Mouse (Mus musculus) liver, embryonic 14 days (tissue): ENCODE measurements around the gene Krtap5-4. TPM values are rescaled to one million over a fixed set of nuclear protein-coding genes. Genes with fewer than 3 reads are reported as not detected.

Experiments
- polyA plus RNA-seq: library from polyadenylated mRNA; depleted of rRNA; stranded (reverse); fragments of >200 nt; gene quantifications from 2 replicates; pipeline ENCODE4 v1.2.3, GENCODE M21; 2012; rRNA removed

The Krtap5-4 gene
- polyA plus RNA-seq = not detected in 2 replicates

GRCm38 (mm10) chr7:142303249-142303648 lies at the start of gene Krtap5-4:
TSS of gene Krtap5-4 (plus strand) at chr7:142303549.

DNA sequence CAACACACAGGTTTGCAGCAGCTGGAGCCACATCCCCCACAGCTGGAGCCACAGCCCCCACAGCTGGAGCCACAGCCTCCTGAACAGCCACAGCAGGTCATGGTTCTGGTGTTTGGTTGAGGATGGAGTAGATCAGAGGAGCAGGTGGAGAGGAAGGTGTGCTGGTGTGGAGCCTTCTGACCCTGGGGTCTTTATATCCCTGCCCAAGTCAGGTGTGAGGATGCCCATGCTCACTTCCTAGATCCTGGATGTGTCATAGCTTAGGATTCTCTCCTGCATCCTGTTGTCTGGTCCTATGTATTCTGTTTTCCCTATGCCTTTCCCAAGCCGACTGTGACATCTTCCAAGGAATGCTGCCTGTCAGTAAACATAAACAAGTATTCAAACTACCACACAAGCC lies 45.1 kb upstream of the Krtap5-4 start, which contains the start of gene Gm2431:
Gene Gm2431 (minus strand): TSS at position 101 of the 400 bp plus-strand sequence.

DNA sequence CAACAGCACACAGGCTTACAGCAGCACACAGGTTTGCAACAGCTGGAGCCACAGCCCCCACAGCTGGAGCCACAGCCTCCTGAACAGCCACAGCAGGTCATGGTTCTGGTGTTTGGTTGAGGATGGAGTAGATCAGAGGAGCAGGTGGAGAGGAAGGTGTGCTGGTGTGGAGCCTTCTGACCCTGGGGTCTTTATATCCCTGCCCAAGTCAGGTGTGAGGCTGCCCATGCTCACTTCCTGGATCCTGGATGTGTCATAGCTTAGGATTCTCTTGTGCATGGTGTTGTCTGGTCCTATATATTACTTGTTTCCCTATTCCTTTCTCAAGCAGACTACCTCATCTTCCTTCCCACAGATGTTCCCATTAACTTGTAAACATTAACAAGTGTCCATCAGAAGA lies 29.1 kb upstream of the Krtap5-4 start, which contains the start of gene Gm4559:
Gene Gm4559 (minus strand): TSS at position 101 of the 400 bp plus-strand sequence.

GRCm38 (mm10) chr7:142297018-142297417 lies 6.3 kb upstream of the Krtap5-4 start, which contains the start of gene Krtap5-1:
TSS of gene Krtap5-1 (minus strand) at chr7:142297118.

Other genes with a start within 250 kb of the Krtap5-4 start
- gene Mob2, start 242.5 kb upstream of the Krtap5-4 start, polyA plus RNA-seq = 40.6 and 44.6 TPM in 2 replicates
- gene Dusp8, start 207.7 kb upstream of the Krtap5-4 start, polyA plus RNA-seq = 2.7 and 2.8 TPM in 2 replicates
- gene Gm45618, start 182.8 kb upstream of the Krtap5-4 start, polyA plus RNA-seq = not detected in 2 replicates
- not detected in 2 replicates for gene Gm39115, start 167.5 kb upstream of the Krtap5-4 start, polyA plus RNA-seq
- gene Gm45337, start 158.9 kb upstream of the Krtap5-4 start, polyA plus RNA-seq = not detected in 2 replicates
- not detected in 2 replicates for gene Gm29735, start 146.4 kb upstream of the Krtap5-4 start, polyA plus RNA-seq
- gene Gm4553, start 137.8 kb upstream of the Krtap5-4 start, polyA plus RNA-seq = not detected in 2 replicates
- not detected in 2 replicates for gene Krtap5-2, start 127.5 kb upstream of the Krtap5-4 start, polyA plus RNA-seq
- gene Gm10153, start 113.2 kb upstream of the Krtap5-4 start, polyA plus RNA-seq = not detected in 2 replicates
- not detected in 2 replicates for gene Krtap5-3, start 102.2 kb upstream of the Krtap5-4 start, polyA plus RNA-seq
- not detected in 2 replicates for gene Gm7579, start 91.7 kb upstream of the Krtap5-4 start, polyA plus RNA-seq
- not detected in 2 replicates for gene Krtap5-5, start 73.6 kb upstream of the Krtap5-4 start, polyA plus RNA-seq
- not detected in 2 replicates for gene Gm40460, start 62.5 kb upstream of the Krtap5-4 start, polyA plus RNA-seq
- not detected in 2 replicates for gene Gm2431, start 45.2 kb upstream of the Krtap5-4 start, polyA plus RNA-seq
- gene Gm4559, start 29.2 kb upstream of the Krtap5-4 start, polyA plus RNA-seq = not detected in 2 replicates
- gene Krtap5-1, start 6.4 kb upstream of the Krtap5-4 start, polyA plus RNA-seq = not detected in 2 replicates
- gene Ifitm10, start 70.2 kb downstream of the Krtap5-4 start, polyA plus RNA-seq = 0.87 and 0.93 TPM in 2 replicates
- gene Gm49369, start 79.1 kb downstream of the Krtap5-4 start, polyA plus RNA-seq = 0.38 and 0.44 TPM in 2 replicates
- 158 and 192 TPM in 2 replicates for gene Ctsd, start 84.5 kb downstream of the Krtap5-4 start, polyA plus RNA-seq
- 1.5 TPM in 1 of 2 replicates, not detected in the other for gene Syt8, start 131.3 kb downstream of the Krtap5-4 start, polyA plus RNA-seq
- gene Tnni2, start 138.3 kb downstream of the Krtap5-4 start, polyA plus RNA-seq = 3.3 and 8.7 TPM in 2 replicates
- 12.0 and 13.8 TPM in 2 replicates for gene Lsp1, start 157.3 kb downstream of the Krtap5-4 start, polyA plus RNA-seq
- gene Tnnt3, start 195.3 kb downstream of the Krtap5-4 start, polyA plus RNA-seq = 0.27 and 5.5 TPM in 2 replicates
- 44.6 and 47.3 TPM in 2 replicates for gene Mrpl23, start 229.1 kb downstream of the Krtap5-4 start, polyA plus RNA-seq